Mouse (Mus musculus): ENCODE data around the gene Gm45140. TPM values are rescaled to one million over a fixed set of nuclear protein-coding genes. Genes with fewer than 3 reads are reported as not detected.

The Gm45140 gene
- polyA plus RNA-seq, 1 experiment from 2014 or later: 2.7 TPM

DNA sequence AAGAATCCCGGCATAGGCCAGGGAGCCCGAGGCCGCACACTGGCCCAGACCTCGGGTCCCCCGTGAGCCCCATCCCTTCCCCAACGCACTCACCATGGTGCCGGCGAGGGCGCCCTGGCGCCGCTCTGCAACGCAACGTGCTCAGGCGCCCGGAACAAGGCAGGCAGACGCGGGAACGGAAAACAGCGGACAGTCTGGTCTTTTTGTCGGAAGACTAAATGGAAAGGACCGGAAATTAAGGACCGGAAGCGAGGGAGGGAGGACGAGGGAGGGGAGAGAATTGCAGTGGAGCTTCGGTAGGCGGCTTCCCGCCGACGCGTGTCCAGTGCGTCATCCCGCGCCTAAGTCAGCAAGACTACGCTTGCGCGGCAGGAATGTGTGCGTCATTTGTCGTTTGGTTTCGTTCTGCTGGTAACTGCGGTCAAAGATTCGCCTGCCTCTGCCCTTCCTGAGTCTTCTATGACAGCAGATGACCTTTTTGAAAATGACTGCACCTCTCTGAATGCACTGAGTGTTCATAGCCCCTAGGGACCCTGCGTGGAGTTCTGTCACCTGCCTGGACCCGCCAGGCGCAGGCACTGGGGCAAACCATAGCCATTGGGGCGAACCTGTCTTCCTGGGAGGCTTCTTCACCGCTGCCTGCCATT, 3.1 kb upstream of the Gm45140 start, which contains the start of gene Isy1:
TSS of gene Isy1 (minus strand) at position 248 of the 647 bp plus-strand sequence.
- no peaks in the 10 kb centered on the region for H3K9me3 ChIP-seq (ENCODE audit: control insufficient read depth, low read length)
- H3K9ac ChIP-seq (ENCODE audit: low read length): peak within 1 kb of the TSS; percentile 91
- peak; percentile 93 for ATAC-seq (ENCODE audit: insufficient read depth, low FRiP score, low TSS enrichment)

DNA sequence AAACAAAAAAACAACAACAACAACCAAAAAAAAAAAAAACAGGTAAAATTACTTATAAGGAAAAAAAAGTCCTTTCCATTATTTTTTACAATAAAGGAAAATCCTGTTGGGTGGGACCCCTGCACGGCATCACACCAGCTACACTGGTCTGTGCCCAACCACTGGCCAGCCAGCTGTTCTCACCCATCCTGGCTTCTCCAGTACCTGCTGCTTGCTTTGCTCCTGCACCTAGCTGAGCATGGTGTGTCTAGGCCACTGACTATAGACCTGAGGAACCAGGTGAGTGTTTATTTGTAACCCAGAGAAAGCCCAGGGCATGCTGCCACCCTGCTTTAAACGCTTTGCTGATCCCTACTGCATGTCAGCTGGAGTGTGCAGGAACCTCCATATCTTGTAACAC, 15.2 kb downstream of the Gm45140 start:
- H3K9me3 ChIP-seq (ENCODE audit: control insufficient read depth, low read length): no peaks in the 10 kb centered on the region
- no peak for ATAC-seq (ENCODE audit: insufficient read depth, low FRiP score, low TSS enrichment)

More for the DNA sequence above, 3.1 kb upstream of the Gm45140 start, which contains the start of gene Isy1:
- DNase-seq (ENCODE audit: low spot score): peak; percentile 95
- Histone ChIP-seq H3K4me1 (ENCODE audit: control insufficient read depth, insufficient read depth, low read length) (peaks cover 4% of the 10 kb centered on the region; the same call in 1 of the 2 replicates), H3K4me2 (ENCODE audit: low read depth) (peak within 1 kb of the TSS; percentile 85), H3K4me3 (ENCODE audit: low read depth, low read length) (peak within 1 kb of the TSS; percentile 79), H3K27me3 (ENCODE audit: control insufficient read depth, insufficient read depth, low read length) (no peaks in the 10 kb centered on the region), H3K36me3 (ENCODE audit: control insufficient read depth, insufficient read depth, low read length) (0 out of 2 replicates have a peak, but pooled peaks cover 9% of the 10 kb centered on the region), H3K27ac (ENCODE audit: low read depth, low read length) (peak within 1 kb of the TSS; percentile 85)
- under 1% methylated on average over 46 of the region's 46 CpGs for WGBS

DNA sequence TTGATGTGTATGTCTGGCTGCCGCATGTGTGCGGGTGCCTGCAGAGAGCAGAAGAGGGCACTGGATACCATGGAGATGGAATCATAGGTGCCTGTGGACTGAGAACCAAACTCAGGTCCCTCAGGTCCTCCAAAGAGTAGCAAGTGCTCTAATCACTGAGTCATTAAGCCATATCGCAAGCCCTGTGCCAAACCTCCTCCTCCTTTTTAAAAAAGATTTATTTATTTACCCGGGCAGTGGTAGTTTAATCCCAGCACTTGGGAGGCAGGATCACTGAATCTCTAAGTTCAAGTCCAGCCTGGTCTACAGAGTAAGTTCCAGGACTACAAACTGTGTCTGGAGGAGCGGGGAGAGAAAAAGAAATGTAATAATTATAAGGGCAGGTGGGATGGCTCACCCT, 21.1 kb downstream of the Gm45140 start:
- no peak for DNase-seq (ENCODE audit: low spot score)
- no peak for ATAC-seq (ENCODE audit: insufficient read depth, low FRiP score, low TSS enrichment)
- peaks cover 4% of the 10 kb centered on the region for H3K36me3 ChIP-seq (ENCODE audit: control insufficient read depth, insufficient read depth, low read length)
- no peak overlapping the region for H3K4me3 ChIP-seq (ENCODE audit: low read depth, low read length)
- H3K4me1 ChIP-seq (ENCODE audit: control insufficient read depth, insufficient read depth, low read length): peaks cover 3% of the 10 kb centered on the region; the same call in 1 of the 2 replicates
- 95% methylated on average over 5 of the region's 5 CpGs for WGBS
- no peaks in the 10 kb centered on the region for H3K27me3 ChIP-seq (ENCODE audit: control insufficient read depth, insufficient read depth, low read length)
- no peaks in the 10 kb centered on the region for H3K9me3 ChIP-seq (ENCODE audit: control insufficient read depth, low read length)
- H3K27ac ChIP-seq (ENCODE audit: low read depth, low read length): no peak overlapping the region
- H3K9ac ChIP-seq (ENCODE audit: low read length): no peak overlapping the region
- no peak overlapping the region for H3K4me2 ChIP-seq (ENCODE audit: low read depth)

More for the DNA sequence above, 15.2 kb downstream of the Gm45140 start:
- WGBS: 96% methylated on average over 2 of the region's 2 CpGs
- Histone ChIP-seq H3K27me3 (ENCODE audit: control insufficient read depth, insufficient read depth, low read length) (no peaks in the 10 kb centered on the region), H3K4me2 (ENCODE audit: low read depth) (no peak overlapping the region), H3K27ac (ENCODE audit: low read depth, low read length) (no peak overlapping the region), H3K9ac (ENCODE audit: low read length) (no peak overlapping the region), H3K4me3 (ENCODE audit: low read depth, low read length) (no peak overlapping the region), H3K4me1 (ENCODE audit: control insufficient read depth, insufficient read depth, low read length) (no peaks in the 10 kb centered on the region), H3K36me3 (ENCODE audit: control insufficient read depth, insufficient read depth, low read length) (peaks cover 28% of the 10 kb centered on the region)
- DNase-seq (ENCODE audit: low spot score): no peak

DNA sequence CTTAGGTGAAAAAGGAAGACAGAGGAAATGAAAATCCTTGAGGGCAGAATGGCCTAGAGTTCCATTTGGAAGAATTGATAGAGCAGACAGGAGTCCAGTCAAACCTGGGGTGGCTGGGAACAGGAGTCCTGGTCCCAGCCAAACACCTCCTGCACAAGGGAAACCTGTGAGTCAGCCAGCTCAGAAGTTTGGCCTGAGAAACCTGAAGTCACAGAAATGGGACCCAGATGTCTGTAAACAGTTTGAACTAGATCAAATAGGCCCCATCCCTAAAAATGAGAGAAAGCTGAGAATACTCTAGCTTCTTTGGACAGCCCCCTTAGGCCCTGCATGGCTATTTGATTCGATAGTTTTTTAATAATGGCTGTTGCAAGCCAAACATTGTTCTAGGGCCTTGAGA, 22.9 kb downstream of the Gm45140 start:
- ATAC-seq (ENCODE audit: insufficient read depth, low FRiP score, low TSS enrichment): no peak

DNA sequence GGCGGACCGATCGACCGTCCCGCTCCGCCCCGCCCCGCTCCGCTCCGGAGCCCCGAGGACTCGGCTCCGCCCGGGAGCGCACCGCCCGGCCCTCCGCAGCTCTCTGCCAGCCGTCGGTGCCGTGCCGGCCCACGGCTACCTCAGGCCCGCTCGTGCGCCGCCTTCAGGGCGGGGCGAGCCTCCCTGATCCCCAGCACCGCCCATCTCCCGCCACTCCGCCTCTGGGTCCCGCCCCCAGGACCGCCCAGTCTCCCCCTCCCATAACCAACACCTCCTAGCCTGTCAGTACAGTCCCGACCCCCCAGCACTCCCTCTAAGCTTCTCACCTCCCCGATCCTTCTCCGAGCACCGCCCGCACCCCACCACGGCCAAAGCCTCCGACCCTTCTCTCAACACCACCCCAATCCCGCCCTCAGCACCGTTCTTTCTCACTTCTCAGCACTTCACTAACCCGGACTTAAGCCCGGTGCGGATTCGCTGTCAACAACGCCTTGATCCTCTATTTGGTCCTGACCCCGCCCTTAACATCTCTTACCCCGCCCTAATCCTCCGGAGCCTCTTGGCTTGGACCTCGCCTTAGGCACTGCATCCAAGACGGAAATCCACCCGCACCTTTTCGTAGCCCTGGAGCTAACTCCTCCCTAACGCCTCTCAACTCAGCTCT, 23.8 kb downstream of the Gm45140 start, which contains the start of gene Rab43:
TSS of gene Rab43 (minus strand) at position 490 of the 664 bp plus-strand sequence.
- ATAC-seq (ENCODE audit: insufficient read depth, low FRiP score, low TSS enrichment): peak; percentile 96
- H3K4me3 ChIP-seq (ENCODE audit: low read depth, low read length): peak within 1 kb of the TSS; percentile 66
- peak within 1 kb of the TSS; percentile 98 for H3K4me2 ChIP-seq (ENCODE audit: low read depth)
- peak within 1 kb of the TSS; percentile 74 for H3K9ac ChIP-seq (ENCODE audit: low read length)
- under 1% methylated on average over 54 of the region's 56 CpGs for WGBS
- H3K36me3 ChIP-seq (ENCODE audit: control insufficient read depth, insufficient read depth, low read length): no peaks in the 10 kb centered on the region
- no peak within 1 kb of the TSS; the same call in 1 of the 2 replicates for H3K27ac ChIP-seq (ENCODE audit: low read depth, low read length)
- no peaks in the 10 kb centered on the region for H3K9me3 ChIP-seq (ENCODE audit: control insufficient read depth, low read length)
- H3K4me1 ChIP-seq (ENCODE audit: control insufficient read depth, insufficient read depth, low read length): peaks cover 3% of the 10 kb centered on the region; the same call in 1 of the 2 replicates
- DNase-seq (ENCODE audit: low spot score): peak; percentile 90
- H3K27me3 ChIP-seq (ENCODE audit: control insufficient read depth, insufficient read depth, low read length): no peaks in the 10 kb centered on the region

More for the DNA sequence above, 22.9 kb downstream of the Gm45140 start:
- Histone ChIP-seq H3K27me3 (ENCODE audit: control insufficient read depth, insufficient read depth, low read length) (no peaks in the 10 kb centered on the region), H3K4me3 (ENCODE audit: low read depth, low read length) (no peak overlapping the region), H3K4me1 (ENCODE audit: control insufficient read depth, insufficient read depth, low read length) (peaks cover 3% of the 10 kb centered on the region; the same call in 1 of the 2 replicates), H3K36me3 (ENCODE audit: control insufficient read depth, insufficient read depth, low read length) (no peaks in the 10 kb centered on the region), H3K4me2 (ENCODE audit: low read depth) (peak overlapping the region; percentile 98), H3K27ac (ENCODE audit: low read depth, low read length) (no peak overlapping the region), H3K9ac (ENCODE audit: low read length) (no peak overlapping the region), H3K9me3 (ENCODE audit: control insufficient read depth, low read length) (no peaks in the 10 kb centered on the region)
- DNase-seq (ENCODE audit: low spot score): no peak
- 74% methylated on average over 1 of the region's 1 CpGs for WGBS

DNA sequence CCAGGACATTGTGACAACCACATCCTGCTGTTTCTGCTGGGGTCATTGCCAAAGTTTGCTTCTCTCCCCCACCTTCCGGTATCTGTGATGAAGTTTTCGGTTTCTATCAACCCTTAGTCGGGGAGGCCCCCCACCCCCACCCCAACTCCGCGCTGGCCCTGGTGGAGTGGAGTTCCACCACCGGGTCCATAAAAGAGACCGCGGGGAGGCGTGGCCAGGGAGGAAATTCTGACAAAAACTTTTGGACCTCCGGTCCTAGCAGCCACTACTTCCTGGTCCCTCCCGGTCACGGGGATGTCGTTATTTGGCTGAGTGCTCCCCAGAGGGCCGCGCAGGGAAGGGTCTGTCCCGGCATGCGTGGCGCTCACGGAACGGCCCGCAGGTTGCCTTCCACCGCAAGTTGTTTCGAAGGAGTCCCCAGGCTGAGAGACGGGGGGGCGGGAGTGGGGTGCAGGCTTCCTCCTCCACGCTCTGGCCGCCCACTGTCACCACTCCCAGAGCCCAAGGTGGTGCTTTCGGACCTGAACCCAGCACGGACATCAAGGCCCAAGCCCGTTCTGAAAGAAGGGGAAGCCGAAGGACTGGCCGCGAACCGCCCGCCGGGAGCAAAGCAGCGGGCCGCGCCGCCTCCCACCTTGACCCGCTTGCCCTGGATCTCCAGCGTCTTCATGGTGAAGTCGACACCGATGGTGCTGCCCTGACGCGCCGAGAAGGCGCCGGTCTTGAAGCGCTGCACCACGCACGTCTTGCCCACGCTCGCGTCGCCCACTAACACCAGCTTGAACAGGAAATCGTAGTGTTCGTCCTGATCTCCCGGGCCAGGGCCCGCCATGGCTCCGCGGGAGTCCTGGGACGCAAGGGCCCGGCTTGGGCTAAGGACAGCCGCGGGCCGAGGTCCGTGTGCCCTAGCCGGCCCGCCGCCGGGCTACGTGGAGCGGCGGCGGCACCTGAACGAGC, 24.6 kb downstream of the Gm45140 start:
- DNase-seq (ENCODE audit: low spot score) (peak; percentile 35), ATAC-seq (ENCODE audit: insufficient read depth, low FRiP score, low TSS enrichment) (peak; percentile 28)
- H3K36me3 ChIP-seq (ENCODE audit: control insufficient read depth, insufficient read depth, low read length): no peaks in the 10 kb centered on the region
- H3K4me1 ChIP-seq (ENCODE audit: control insufficient read depth, insufficient read depth, low read length): peaks cover 3% of the 10 kb centered on the region; the same call in 1 of the 2 replicates
- H3K27ac ChIP-seq (ENCODE audit: low read depth, low read length): no peak overlapping the region; the same call in 1 of the 2 replicates
- no peaks in the 10 kb centered on the region for H3K9me3 ChIP-seq (ENCODE audit: control insufficient read depth, low read length)
- peak overlapping the region; percentile 74 for H3K9ac ChIP-seq (ENCODE audit: low read length)
- H3K4me3 ChIP-seq (ENCODE audit: low read depth, low read length): peak overlapping the region; percentile 66
- peak overlapping the region; percentile 98 for H3K4me2 ChIP-seq (ENCODE audit: low read depth)
- no peaks in the 10 kb centered on the region for H3K27me3 ChIP-seq (ENCODE audit: control insufficient read depth, insufficient read depth, low read length)
- under 1% methylated on average over 77 of the region's 77 CpGs for WGBS

DNA sequence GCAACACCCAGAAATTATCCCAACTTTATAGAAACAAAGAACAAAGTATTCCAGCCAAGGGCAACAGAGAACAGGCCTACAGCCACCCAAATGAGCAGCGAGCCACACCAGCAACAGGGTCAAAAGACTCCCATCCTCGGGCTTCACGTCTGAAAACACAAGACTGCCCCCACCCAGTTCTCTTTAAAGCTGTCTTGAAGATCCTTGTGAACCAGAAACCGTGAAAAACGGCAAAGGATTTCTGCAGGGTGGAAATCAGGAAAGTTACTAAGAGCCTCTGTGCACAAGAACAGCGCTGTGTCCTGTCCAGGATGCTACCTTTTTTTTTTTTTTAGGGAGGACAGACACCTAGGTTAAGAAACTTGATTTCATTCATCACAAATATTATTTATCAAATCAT, 25.3 kb downstream of the Gm45140 start:
- Histone ChIP-seq H3K9me3 (ENCODE audit: control insufficient read depth, low read length) (no peaks in the 10 kb centered on the region), H3K4me1 (ENCODE audit: control insufficient read depth, insufficient read depth, low read length) (peaks cover 3% of the 10 kb centered on the region; the same call in 1 of the 2 replicates), H3K4me2 (ENCODE audit: low read depth) (peak overlapping the region; percentile 98; the same call in 1 of the 2 replicates), H3K4me3 (ENCODE audit: low read depth, low read length) (no peak overlapping the region), H3K36me3 (ENCODE audit: control insufficient read depth, insufficient read depth, low read length) (no peaks in the 10 kb centered on the region), H3K27me3 (ENCODE audit: control insufficient read depth, insufficient read depth, low read length) (no peaks in the 10 kb centered on the region), H3K9ac (ENCODE audit: low read length) (no peak overlapping the region), H3K27ac (ENCODE audit: low read depth, low read length) (no peak overlapping the region)
- 43% methylated on average over 6 of the region's 6 CpGs for WGBS
- DNase-seq (ENCODE audit: low spot score) (no peak), ATAC-seq (ENCODE audit: insufficient read depth, low FRiP score, low TSS enrichment) (no peak)

DNA sequence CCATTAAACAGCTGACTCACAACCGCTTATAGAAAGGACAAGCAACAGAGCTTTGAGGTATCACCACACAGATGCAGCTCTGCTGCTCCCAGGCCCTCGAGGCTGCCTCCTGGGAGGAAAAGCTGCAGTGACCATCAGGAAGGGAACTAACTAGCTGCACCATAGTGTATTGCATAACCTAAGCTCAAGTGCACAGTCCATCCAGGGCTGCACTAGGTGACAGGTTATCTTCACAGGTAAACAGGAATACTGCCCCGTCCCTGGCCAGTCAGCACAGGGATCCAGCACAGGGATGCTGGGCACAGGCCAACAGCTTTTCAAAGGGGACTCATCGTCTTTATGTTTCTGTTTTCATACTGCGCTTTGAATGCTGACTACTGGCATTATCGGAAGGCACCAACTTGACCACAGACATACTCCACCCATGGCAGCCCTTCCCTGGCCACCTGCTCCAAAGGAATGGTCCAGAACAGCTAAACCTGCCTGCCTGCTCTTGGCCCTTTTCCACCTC, 25.9 kb downstream of the Gm45140 start:
- Histone ChIP-seq H3K9ac (ENCODE audit: low read length) (no peak overlapping the region), H3K4me2 (ENCODE audit: low read depth) (no peak overlapping the region), H3K36me3 (ENCODE audit: control insufficient read depth, insufficient read depth, low read length) (no peaks in the 10 kb centered on the region), H3K9me3 (ENCODE audit: control insufficient read depth, low read length) (no peaks in the 10 kb centered on the region), H3K4me1 (ENCODE audit: control insufficient read depth, insufficient read depth, low read length) (peaks cover 3% of the 10 kb centered on the region; the same call in 1 of the 2 replicates), H3K4me3 (ENCODE audit: low read depth, low read length) (no peak overlapping the region), H3K27ac (ENCODE audit: low read depth, low read length) (no peak overlapping the region), H3K27me3 (ENCODE audit: control insufficient read depth, insufficient read depth, low read length) (no peaks in the 10 kb centered on the region)
- ATAC-seq (ENCODE audit: insufficient read depth, low FRiP score, low TSS enrichment) (no peak), DNase-seq (ENCODE audit: low spot score) (no peak)
- WGBS: 92% methylated on average over 6 of the region's 6 CpGs

All from neural tube, embryonic 11.5 days (tissue).